Mouse (Mus musculus): ENCODE data around the gene Coro1a. TPM values are rescaled to one million over a fixed set of nuclear protein-coding genes. Genes with fewer than 3 reads are reported as not detected.
"Not testable (repeated sequence)": the region's sequence is repeated elsewhere in the genome, so short reads cannot be mapped to it uniquely, and the experiment has no call there.

The Coro1a gene
- polyA plus RNA-seq, 1 experiment from 2014 or later: 108 TPM

- not testable (repeated sequence) for H3K9ac ChIP-seq (replicated peaks); H3K36me3 ChIP-seq; H3K4me1 ChIP-seq; H3K9me3 ChIP-seq; ATAC-seq (replicated peaks); H3K4me2 ChIP-seq (replicated peaks); H3K4me3 ChIP-seq; H3K27ac ChIP-seq (replicated peaks); H3K27me3 ChIP-seq
- 89% methylated on average over 4 of the region's 4 CpGs for WGBS
These were observed 22.7 kb upstream of the Coro1a start for GRCm38 (mm10) chr7:126730256-126730789.

DNA sequence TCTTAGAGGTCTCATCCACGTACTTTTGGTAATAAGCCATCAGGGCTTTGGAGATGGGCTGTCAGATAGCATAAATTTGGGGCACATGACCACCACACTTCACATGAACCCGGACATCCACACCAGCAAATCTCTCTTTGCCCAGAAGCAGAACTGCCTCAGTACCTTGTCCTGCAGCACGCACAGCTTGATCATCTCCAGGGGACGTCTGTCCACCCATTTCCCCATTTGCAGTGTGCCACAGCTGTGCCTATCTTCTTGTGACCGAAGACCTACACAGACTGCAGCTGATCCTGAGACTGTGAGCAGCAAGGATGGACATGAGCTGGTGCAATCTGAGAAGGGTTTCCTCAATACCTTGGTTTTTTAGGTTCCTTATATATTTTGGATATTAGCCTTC is 18.1 kb upstream of the Coro1a start:
- no peak for ATAC-seq (replicated peaks)
- Histone ChIP-seq H3K4me2 (replicated peaks) (no peak overlapping the region), H3K27me3 (no peaks in the 10 kb centered on the region), H3K4me3 (no peak overlapping the region), H3K9ac (replicated peaks) (no peak overlapping the region), H3K9me3 (no peaks in the 10 kb centered on the region), H3K27ac (replicated peaks) (no peak overlapping the region), H3K36me3 (no peaks in the 10 kb centered on the region), H3K4me1 (no peaks in the 10 kb centered on the region)
- 90% methylated on average over 5 of the region's 5 CpGs for WGBS

GRCm38 (mm10) chr7:126725077-126725476 is 17.5 kb upstream of the Coro1a start:
- no peaks in the 10 kb centered on the region for H3K36me3 ChIP-seq
- no peak overlapping the region for H3K27ac ChIP-seq (replicated peaks)
- H3K27me3 ChIP-seq: no peaks in the 10 kb centered on the region
- no peak for ATAC-seq (replicated peaks)
- no peak overlapping the region for H3K4me2 ChIP-seq (replicated peaks)
- WGBS: 83% methylated on average over 3 of the region's 3 CpGs
- H3K4me1 ChIP-seq: no peaks in the 10 kb centered on the region
- H3K9me3 ChIP-seq: no peaks in the 10 kb centered on the region
- no peak overlapping the region for H3K4me3 ChIP-seq
- H3K9ac ChIP-seq (replicated peaks): no peak overlapping the region

- H3K4me3 ChIP-seq: no peak overlapping the region
- no peak overlapping the region for H3K27ac ChIP-seq (replicated peaks)
- no peaks in the 10 kb centered on the region for H3K9me3 ChIP-seq
- no peaks in the 10 kb centered on the region for H3K36me3 ChIP-seq
- no peak for ATAC-seq (replicated peaks)
- no peak overlapping the region for H3K4me2 ChIP-seq (replicated peaks)
- WGBS: 93% methylated on average over 13 of the region's 13 CpGs
- no peaks in the 10 kb centered on the region for H3K4me1 ChIP-seq
- no peaks in the 10 kb centered on the region for H3K27me3 ChIP-seq
- no peak overlapping the region for H3K9ac ChIP-seq (replicated peaks)
These were observed 14.0 kb upstream of the Coro1a start for GRCm38 (mm10) chr7:126721635-126722034.

- H3K9me3 ChIP-seq: no peaks in the 10 kb centered on the region
- no peaks in the 10 kb centered on the region for H3K27me3 ChIP-seq
- no peaks in the 10 kb centered on the region for H3K36me3 ChIP-seq
- 96% methylated on average over 5 of the region's 5 CpGs for WGBS
- H3K27ac ChIP-seq (replicated peaks): no peak overlapping the region
- H3K4me1 ChIP-seq: no peaks in the 10 kb centered on the region
- no peak overlapping the region for H3K4me2 ChIP-seq (replicated peaks)
- H3K9ac ChIP-seq (replicated peaks): no peak overlapping the region
- H3K4me3 ChIP-seq: no peak overlapping the region
- no peak for ATAC-seq (replicated peaks)
These were observed 11.3 kb upstream of the Coro1a start for GRCm38 (mm10) chr7:126718787-126719337.

DNA sequence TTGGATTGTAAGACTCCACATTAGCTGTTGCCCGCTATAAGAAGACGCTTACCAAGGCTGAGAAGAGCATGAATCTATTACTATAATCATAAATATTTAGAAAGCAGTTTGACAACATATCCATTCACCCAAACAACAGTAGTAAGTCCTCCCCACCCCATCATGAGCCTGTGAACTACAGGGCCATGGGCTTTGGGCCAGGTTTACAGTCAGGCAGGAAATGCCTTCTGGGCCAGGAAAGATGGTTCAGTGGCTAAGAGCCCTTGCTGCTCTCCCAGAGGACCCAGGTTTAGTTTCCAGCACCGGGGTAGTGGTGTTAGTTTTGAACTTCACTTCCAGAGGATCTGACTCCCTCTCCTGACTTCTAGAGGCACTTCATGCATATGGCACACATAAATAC is 10.0 kb upstream of the Coro1a start:
- H3K4me1 ChIP-seq: no peaks in the 10 kb centered on the region

DNA sequence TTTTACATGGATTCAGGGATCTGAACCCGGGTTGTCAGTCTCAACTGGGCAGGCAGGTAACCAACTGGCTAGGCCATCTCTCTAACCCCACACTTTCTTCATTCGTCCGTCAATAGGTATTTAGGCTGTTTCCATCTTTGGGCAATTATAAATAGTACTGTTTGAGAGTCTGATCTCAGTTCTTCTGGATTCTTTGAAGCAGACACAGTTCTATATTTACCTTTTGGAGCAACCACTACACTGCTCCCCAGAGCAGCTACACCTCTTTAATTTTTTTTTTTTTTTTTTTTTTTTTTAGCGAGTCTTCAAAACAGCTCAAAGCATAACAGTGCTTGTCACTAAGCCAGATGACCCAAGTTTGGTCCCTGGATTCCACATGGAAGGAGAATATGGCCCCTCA is 8.1 kb upstream of the Coro1a start:
- 80% methylated on average over 4 of the region's 4 CpGs for WGBS

More for the DNA sequence above, 10.0 kb upstream of the Coro1a start:
- no peaks in the 10 kb centered on the region for H3K9me3 ChIP-seq
- no peak overlapping the region for H3K4me3 ChIP-seq
- H3K27me3 ChIP-seq: no peaks in the 10 kb centered on the region
- H3K4me2 ChIP-seq (replicated peaks): no peak overlapping the region
- H3K27ac ChIP-seq (replicated peaks): no peak overlapping the region
- H3K36me3 ChIP-seq: no peaks in the 10 kb centered on the region
- WGBS: 95% methylated on average over 3 of the region's 3 CpGs
- ATAC-seq (replicated peaks): no peak
- H3K9ac ChIP-seq (replicated peaks): no peak overlapping the region

GRCm38 (mm10) chr7:126711910-126712309 is 4.3 kb upstream of the Coro1a start:
- ATAC-seq (replicated peaks): no peak
- WGBS: 80% methylated on average over 3 of the region's 3 CpGs

More for the DNA sequence above, 8.1 kb upstream of the Coro1a start:
- no peaks in the 10 kb centered on the region for H3K27me3 ChIP-seq
- H3K4me1 ChIP-seq: no peaks in the 10 kb centered on the region
- H3K4me3 ChIP-seq: no peak overlapping the region
- no peaks in the 10 kb centered on the region for H3K36me3 ChIP-seq
- H3K27ac ChIP-seq (replicated peaks): no peak overlapping the region
- no peak for ATAC-seq (replicated peaks)
- no peaks in the 10 kb centered on the region for H3K9me3 ChIP-seq
- H3K4me2 ChIP-seq (replicated peaks): no peak overlapping the region
- H3K9ac ChIP-seq (replicated peaks): no peak overlapping the region

GRCm38 (mm10) chr7:126710266-126710665 is 2.7 kb upstream of the Coro1a start:
- Histone ChIP-seq H3K4me1 (peaks cover under 1% of the 10 kb centered on the region; the same call in 1 of the 2 replicates), H3K9ac (replicated peaks) (no peak overlapping the region), H3K27me3 (no peaks in the 10 kb centered on the region), H3K27ac (replicated peaks) (no peak overlapping the region), H3K36me3 (no peaks in the 10 kb centered on the region), H3K4me3 (no peak overlapping the region), H3K4me2 (replicated peaks) (no peak overlapping the region), H3K9me3 (no peaks in the 10 kb centered on the region)
- no peak for ATAC-seq (replicated peaks)
- WGBS: 78% methylated on average over 4 of the region's 4 CpGs

More at GRCm38 (mm10) chr7:126711910-126712309, 4.3 kb upstream of the Coro1a start:
- Histone ChIP-seq H3K36me3 (no peaks in the 10 kb centered on the region), H3K9me3 (no peaks in the 10 kb centered on the region), H3K27ac (replicated peaks) (no peak overlapping the region), H3K4me3 (no peak overlapping the region), H3K27me3 (no peaks in the 10 kb centered on the region), H3K9ac (replicated peaks) (no peak overlapping the region), H3K4me1 (no peaks in the 10 kb centered on the region), H3K4me2 (replicated peaks) (no peak overlapping the region)

DNA sequence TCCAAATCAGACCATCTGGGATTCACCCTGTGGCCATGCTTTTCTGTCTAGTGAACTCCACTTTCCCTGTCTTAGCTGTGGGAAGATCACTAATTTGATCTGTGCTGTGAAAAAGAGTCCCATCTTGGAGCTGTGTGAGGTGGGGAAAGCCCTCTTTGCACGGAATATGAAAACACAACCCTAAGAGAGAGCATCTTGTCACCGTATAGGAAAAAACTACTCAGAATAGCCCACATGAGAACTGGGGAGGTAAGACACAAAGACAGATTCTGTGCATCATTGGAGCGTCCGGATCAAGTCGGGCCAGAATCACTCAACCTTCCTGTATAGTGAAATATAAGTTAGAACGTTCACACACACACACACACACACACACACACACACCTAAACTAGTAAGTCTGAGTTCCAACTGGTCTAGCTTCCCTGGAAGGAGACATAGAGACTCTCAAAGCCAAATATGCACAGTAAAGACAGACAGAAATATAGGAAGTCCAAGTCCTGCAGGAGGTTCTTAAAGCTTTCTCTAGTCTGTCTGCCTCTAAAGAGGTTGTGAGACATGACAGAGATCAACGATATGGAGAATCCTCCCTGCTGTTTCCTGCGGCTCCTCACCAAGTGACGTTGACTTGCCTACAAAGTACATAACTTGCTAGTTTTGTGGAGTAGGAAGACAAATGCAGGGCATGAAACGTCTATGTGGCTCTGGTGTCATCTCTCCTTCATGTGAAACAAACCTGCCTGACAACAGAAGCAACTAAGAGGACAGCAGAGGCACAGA is 777 bp upstream of the Coro1a start:
- Histone ChIP-seq H3K9ac (replicated peaks) (no peak overlapping the region), H3K36me3 (no peaks in the 10 kb centered on the region), H3K4me1 (peaks cover 19% of the 10 kb centered on the region), H3K4me2 (replicated peaks) (no peak overlapping the region), H3K9me3 (no peaks in the 10 kb centered on the region), H3K27ac (replicated peaks) (no peak overlapping the region), H3K27me3 (no peaks in the 10 kb centered on the region), H3K4me3 (no peak overlapping the region)
- 89% methylated on average over 10 of the region's 10 CpGs for WGBS
- ATAC-seq (replicated peaks): no peak

GRCm38 (mm10) chr7:126704121-126704980 is 3.2 kb downstream of the Coro1a start:
- peak overlapping the region; percentile 95 for H3K4me2 ChIP-seq (replicated peaks)
- peaks cover 45% of the 10 kb centered on the region for H3K4me1 ChIP-seq
- peak overlapping the region; percentile 91 for H3K9ac ChIP-seq (replicated peaks)
- no peaks in the 10 kb centered on the region for H3K9me3 ChIP-seq
- H3K27me3 ChIP-seq: no peaks in the 10 kb centered on the region
- peak; percentile 86 for ATAC-seq (replicated peaks)
- peaks cover 12% of the 10 kb centered on the region for H3K36me3 ChIP-seq
- 2% methylated on average over 39 of the region's 39 CpGs for WGBS
- peak overlapping the region; percentile 83 for H3K27ac ChIP-seq (replicated peaks)
- H3K4me3 ChIP-seq: peak overlapping the region; percentile 91

GRCm38 (mm10) chr7:126703757-126704077 is 3.9 kb downstream of the Coro1a start:
- Histone ChIP-seq H3K27ac (replicated peaks) (peak overlapping the region; percentile 83), H3K4me3 (peak overlapping the region; percentile 91), H3K4me1 (peaks cover 45% of the 10 kb centered on the region), H3K4me2 (replicated peaks) (peak overlapping the region; percentile 95), H3K36me3 (peaks cover 19% of the 10 kb centered on the region), H3K9me3 (no peaks in the 10 kb centered on the region), H3K9ac (replicated peaks) (peak overlapping the region; percentile 91), H3K27me3 (no peaks in the 10 kb centered on the region)
- WGBS: 16% methylated on average over 7 of the region's 7 CpGs
- ATAC-seq (replicated peaks): peak; percentile 30; the same call in 1 of the 2 replicates

All from forebrain, embryonic 15.5 days (tissue).